Comparison of ENCODE assay signal across 13 mouse cellular contexts in genomic region chrX:52783898-52784297, GRCm38 (mm10). TPM values are rescaled to one million over a fixed set of nuclear protein-coding genes. Genes with fewer than 3 reads are reported as not detected.
DNase-seq lines count a peak whose midpoint lies in the region; ATAC-seq and TF ChIP-seq lines count a peak whose summit lies in the region.
"Had no signal": no experiment of that assay in that cellular context is flagged by ENCODE, and none has a peak within 500 bp of the region (broad histone marks: within the 10 kb centered on the region; RNA-seq: fewer than 3 reads in every experiment).

No protein-coding gene starts in this region.

- TF ChIP-seq POLR2A in liver, adult 2 months (IDR thresholded peaks at IDR 0.05; ENCODE audit: extremely low read depth, insufficient read depth, low read length), result no peak
- TF ChIP-seq POLR2A in bone marrow, adult 2 months (IDR thresholded peaks at IDR 0.05; ENCODE audit: borderline replicate concordance, control insufficient read depth, low read depth, low read length), result no peak

- no peak for TF ChIP-seq CTCF in liver, adult 2 months (IDR thresholded peaks at IDR 0.05; ENCODE audit: low read depth, low read length)
- TF ChIP-seq CTCF in bone marrow, adult 2 months (IDR thresholded peaks at IDR 0.05; ENCODE audit: control insufficient read depth, insufficient read depth, low read length), result no peak

- H3K4me2 ChIP-seq in liver, embryonic 13.5 days, result peak overlapping the region; percentile 14; the same call in 1 of the 2 replicates
- H3K4me2 ChIP-seq: hindbrain, embryonic 15.5 days had no signal

- H3K79me2 ChIP-seq in liver, adult 2 months (ENCODE audit: control insufficient read depth, insufficient read depth, low read length), result no peaks in the 10 kb centered on the region

- H3K9me3 ChIP-seq in liver, embryonic 13.5 days (replicated peaks), result no peaks in the 10 kb centered on the region
- H3K9me3 ChIP-seq: hindbrain, embryonic 15.5 days had no signal

- no peaks in the 10 kb centered on the region for H3K36me3 ChIP-seq in liver, adult 2 months (ENCODE audit: control insufficient read depth, insufficient read depth, low read length)
- H3K36me3 ChIP-seq in liver, embryonic 13.5 days, result no peaks in the 10 kb centered on the region
- H3K36me3 ChIP-seq: hindbrain, embryonic 15.5 days had no signal

- DNase-seq in liver, adult 2 months (ENCODE audit: extremely low read depth, low read depth, low spot score), result peak; percentile 12
- DNase-seq in liver, result no peak
- no peak for DNase-seq in liver, embryonic 13.5 days
- DNase-seq in layer of hippocampus, postnatal 10 days (ENCODE audit: low spot score in 2 of 2), result no peak
- DNase-seq in thymus, postnatal 25 days, result no peak
- DNase-seq: cerebellum, adult 9-11 months; midbrain, embryonic 14.5 days; thymus, adult 2 months had no signal

- no peak for ATAC-seq in liver, embryonic 13.5 days (ENCODE audit: low read depth)
- peak; percentile 41; the same call in 1 of the 2 replicates for ATAC-seq in neutrophil, adult 5-6 weeks (ENCODE audit: extremely low read depth, insufficient number of reproducible peaks, low FRiP score, poor library complexity, severe bottlenecking)
- ATAC-seq: Patski had no signal

- H3K4me3 ChIP-seq in liver, adult 2 months (ENCODE audit: insufficient read depth, low read depth, low read length), result no peak overlapping the region
- H3K4me3 ChIP-seq in bone marrow, adult 2 months (replicated peaks; ENCODE audit: control insufficient read depth, low read depth, low read length), result peak overlapping the region; percentile 2
- H3K4me3 ChIP-seq in liver, embryonic 13.5 days (replicated peaks), result no peak overlapping the region
- H3K4me3 ChIP-seq: hindbrain, embryonic 15.5 days had no signal

- no peaks in the 10 kb centered on the region for H3K4me1 ChIP-seq in liver, adult 2 months (ENCODE audit: control insufficient read depth, insufficient read depth, low read length)
- no peaks in the 10 kb centered on the region for H3K4me1 ChIP-seq in bone marrow, adult 2 months (ENCODE audit: control insufficient read depth, insufficient read depth, low read length)
- H3K4me1 ChIP-seq in liver, embryonic 13.5 days (replicated peaks), result no peaks in the 10 kb centered on the region
- H3K4me1 ChIP-seq: hindbrain, embryonic 15.5 days had no signal

- 34% methylated on average over 5 of the region's 5 CpGs for WGBS in liver, adult 2 months
- 13% methylated on average over 5 of the region's 5 CpGs for WGBS in bone marrow, adult 2 months
- WGBS in liver, embryonic 13.5 days (ENCODE audit: insufficient replicate concordance), result 17% methylated on average over 5 of the region's 5 CpGs

- H3K9ac ChIP-seq in liver, adult 2 months (ENCODE audit: low read depth, low read length), result no peak overlapping the region
- no peak overlapping the region for H3K9ac ChIP-seq in liver, embryonic 13.5 days
- H3K9ac ChIP-seq: hindbrain, embryonic 15.5 days had no signal

- H3K27me3 ChIP-seq in liver, adult 2 months (ENCODE audit: control insufficient read depth, insufficient read depth, low read length), result no peaks in the 10 kb centered on the region
- no peaks in the 10 kb centered on the region for H3K27me3 ChIP-seq in liver, embryonic 13.5 days
- H3K27me3 ChIP-seq: hindbrain, embryonic 15.5 days had no signal

- no peak overlapping the region for H3K27ac ChIP-seq in liver, adult 2 months (replicated peaks; ENCODE audit: insufficient read depth, low read depth, low read length)
- no peak overlapping the region for H3K27ac ChIP-seq in bone marrow, adult 2 months (ENCODE audit: control insufficient read depth, insufficient read depth, low read depth, low read length, poor library complexity)
- H3K27ac ChIP-seq in liver, embryonic 13.5 days, result no peak overlapping the region
- H3K27ac ChIP-seq: hindbrain, embryonic 15.5 days had no signal

RNA-seq across cellular contexts. Expression of gene Ccdc160, which starts 7.1 kb away (rescaled TPM):
- total RNA-seq in liver, adult 2 months (2014; rRNA removed), result 0.27 and 0.37 TPM in 2 replicates
- polyA plus RNA-seq in liver, adult 2 months (2012; rRNA removed), result not detected in 2 replicates
- not detected in 2 replicates for polyA plus RNA-seq in bone marrow, adult 2 months (2011; ENCODE audit: insufficient read depth, insufficient read length, low replicate concordance, missing spikeins)
- polyA plus RNA-seq in liver, embryonic 13.5 days (2015; fragmentation: Nextera tagmentation; extraction: Ambion mirVana), result 0.13 and 0.21 TPM in 2 replicates
- total RNA-seq in neutrophil, adult 5-6 weeks (2017), result not detected in 2 replicates
- total RNA-seq in layer of hippocampus, postnatal 10 days (2021), result 1 to 10 TPM; 2.4 to 3.7 TPM
- polyA plus RNA-seq: small intestine, adult 2 months; thymus, adult 2 months had no signal
